11 mouse cellular contexts compared by ENCODE assay signal in genomic region chr4:110227621-110228031, GRCm38 (mm10).
DNase-seq lines count a peak whose midpoint lies in the region; ATAC-seq and TF ChIP-seq lines count a peak whose summit lies in the region.
"Had no signal": no experiment of that assay in that cellular context is flagged by ENCODE, and none has a peak within 500 bp of the region (broad histone marks: within the 10 kb centered on the region; RNA-seq: fewer than 3 reads in every experiment).

No protein-coding gene starts in this region.

- WGBS in lung, embryonic 14.5 days: 27% methylated on average over 8 of the region's 8 CpGs
- WGBS in lung, adult 2 months: 26% methylated on average over 8 of the region's 8 CpGs
- 60% methylated on average over 8 of the region's 8 CpGs for WGBS in neural tube, embryonic 13.5 days
- 61% methylated on average over 8 of the region's 8 CpGs for WGBS in midbrain, postnatal 0 days
- WGBS in kidney, adult 2 months: 56% methylated on average over 8 of the region's 8 CpGs

- no peak overlapping the region for H3K27ac ChIP-seq in lung, embryonic 14.5 days (ENCODE audit: low read depth)
- peak overlapping the region; percentile 75 for H3K27ac ChIP-seq in neural tube, embryonic 13.5 days (replicated peaks)
- no peak overlapping the region for H3K27ac ChIP-seq in midbrain, postnatal 0 days (ENCODE audit: low read depth, low read length)
- H3K27ac ChIP-seq in kidney, adult 2 months (ENCODE audit: insufficient read depth, low read depth, low read length): no peak overlapping the region
- H3K27ac ChIP-seq: embryonic facial prominence, embryonic 15.5 days; limb, embryonic 15.5 days had no signal

- no peaks in the 10 kb centered on the region for H3K9me3 ChIP-seq in erythroblast, embryonic 14.5 days (ENCODE audit: control insufficient read depth, low read length)
- H3K9me3 ChIP-seq in lung, embryonic 14.5 days (ENCODE audit: low read depth, low read length): no peaks in the 10 kb centered on the region
- no peaks in the 10 kb centered on the region for H3K9me3 ChIP-seq in neural tube, embryonic 13.5 days
- H3K9me3 ChIP-seq in midbrain, postnatal 0 days (ENCODE audit: low read length): no peaks in the 10 kb centered on the region
- H3K9me3 ChIP-seq: embryonic facial prominence, embryonic 15.5 days; limb, embryonic 15.5 days had no signal

- no peak for ATAC-seq in erythroblast, adult 5-6 weeks (replicated peaks; ENCODE audit: low FRiP score, poor library complexity, severe bottlenecking)
- ATAC-seq in lung, embryonic 14.5 days (ENCODE audit: insufficient read depth): peak; percentile 49; the same call in 1 of the 2 replicates
- no peak for ATAC-seq in neural tube, embryonic 13.5 days (ENCODE audit: low read depth)
- no peak for ATAC-seq in midbrain, postnatal 0 days (ENCODE audit: low FRiP score)
- ATAC-seq: Patski had no signal

- no peak overlapping the region for H3K9ac ChIP-seq in lung, embryonic 14.5 days
- H3K9ac ChIP-seq in neural tube, embryonic 13.5 days: no peak overlapping the region
- H3K9ac ChIP-seq in midbrain, postnatal 0 days (replicated peaks; ENCODE audit: low read length, poor library complexity, severe bottlenecking): no peak overlapping the region
- H3K9ac ChIP-seq: embryonic facial prominence, embryonic 15.5 days; limb, embryonic 15.5 days had no signal

- 0 out of 2 replicates have a peak, but pooled peaks cover 3% of the 10 kb centered on the region for H3K27me3 ChIP-seq in erythroblast, embryonic 14.5 days (ENCODE audit: control insufficient read depth)
- no peaks in the 10 kb centered on the region for H3K27me3 ChIP-seq in lung, embryonic 14.5 days (ENCODE audit: insufficient read depth, low read length)
- H3K27me3 ChIP-seq in neural tube, embryonic 13.5 days: no peaks in the 10 kb centered on the region
- no peaks in the 10 kb centered on the region for H3K27me3 ChIP-seq in midbrain, postnatal 0 days (ENCODE audit: insufficient read depth, low read length)
- no peaks in the 10 kb centered on the region for H3K27me3 ChIP-seq in kidney, adult 2 months (replicated peaks; ENCODE audit: control insufficient read depth, insufficient read depth, low read length)
- H3K27me3 ChIP-seq: embryonic facial prominence, embryonic 15.5 days; limb, embryonic 15.5 days; Patski had no signal

- no peak for TF ChIP-seq POLR2A in lung, adult 2 months (IDR thresholded peaks at IDR 0.05; ENCODE audit: borderline replicate concordance, extremely low read depth, low read depth, low read length)
- TF ChIP-seq POLR2A in kidney, adult 2 months (IDR thresholded peaks at IDR 0.05; ENCODE audit: low read depth, low read length): no peak

- no peak for TF ChIP-seq CTCF in lung, embryonic 14.5 days (IDR thresholded peaks at IDR 0.05; ENCODE audit: low read depth)
- no peak for TF ChIP-seq CTCF in lung, adult 2 months (IDR thresholded peaks at IDR 0.05; ENCODE audit: insufficient read depth, low read length)
- TF ChIP-seq CTCF in midbrain, postnatal 0 days (IDR thresholded peaks at IDR 0.05): no peak
- TF ChIP-seq CTCF in kidney, adult 2 months (conservative IDR thresholded peaks at IDR 0.05; ENCODE audit: insufficient read depth, insufficient read length, low read depth, low read length): no peak

- peak; percentile 39 for DNase-seq in lung, embryonic 14.5 days
- no peak for DNase-seq in lung, adult 2 months
- DNase-seq in layer of hippocampus, postnatal 14 days (ENCODE audit: low spot score in 2 of 2): peak; percentile 52 to 77
- DNase-seq in midbrain, postnatal 0 days (ENCODE audit: low spot score): no peak
- no peak for DNase-seq in kidney, adult 2 months

- no peaks in the 10 kb centered on the region for H3K36me3 ChIP-seq in erythroblast, embryonic 14.5 days (ENCODE audit: control insufficient read depth)
- no peaks in the 10 kb centered on the region for H3K36me3 ChIP-seq in lung, embryonic 14.5 days (ENCODE audit: insufficient read depth)
- H3K36me3 ChIP-seq in neural tube, embryonic 13.5 days: peaks cover 55% of the 10 kb centered on the region
- H3K36me3 ChIP-seq in midbrain, postnatal 0 days (ENCODE audit: insufficient read depth, low read length): peaks cover 4% of the 10 kb centered on the region; the same call in 1 of the 2 replicates
- H3K36me3 ChIP-seq in kidney, adult 2 months (ENCODE audit: control insufficient read depth, insufficient read depth, low read length): no peaks in the 10 kb centered on the region
- H3K36me3 ChIP-seq: embryonic facial prominence, embryonic 15.5 days; limb, embryonic 15.5 days had no signal

- H3K4me1 ChIP-seq in erythroblast, embryonic 14.5 days (ENCODE audit: control insufficient read depth): peaks cover 48% of the 10 kb centered on the region
- H3K4me1 ChIP-seq in lung, embryonic 14.5 days (ENCODE audit: insufficient read depth): no peaks in the 10 kb centered on the region
- H3K4me1 ChIP-seq in lung, adult 2 months (ENCODE audit: control insufficient read depth, insufficient read depth, low read length): no peaks in the 10 kb centered on the region
- peaks cover 46% of the 10 kb centered on the region for H3K4me1 ChIP-seq in neural tube, embryonic 13.5 days (replicated peaks)
- H3K4me1 ChIP-seq in midbrain, postnatal 0 days (ENCODE audit: insufficient read depth, low read length): no peaks in the 10 kb centered on the region; the same call in 1 of the 2 replicates
- H3K4me1 ChIP-seq in kidney, adult 2 months (ENCODE audit: control insufficient read depth, insufficient read depth, low read length): no peaks in the 10 kb centered on the region
- H3K4me1 ChIP-seq: embryonic facial prominence, embryonic 15.5 days; limb, embryonic 15.5 days had no signal

- peak overlapping the region; percentile 63 for H3K4me3 ChIP-seq in erythroblast, embryonic 14.5 days (replicated peaks)
- H3K4me3 ChIP-seq in lung, embryonic 14.5 days (ENCODE audit: low read depth, low read length): no peak overlapping the region
- no peak overlapping the region for H3K4me3 ChIP-seq in lung, adult 2 months (replicated peaks; ENCODE audit: extremely low read depth, low read depth, low read length)
- H3K4me3 ChIP-seq in neural tube, embryonic 13.5 days: no peak overlapping the region
- no peak overlapping the region for H3K4me3 ChIP-seq in midbrain, postnatal 0 days (ENCODE audit: low read depth, low read length)
- no peak overlapping the region for H3K4me3 ChIP-seq in kidney, adult 2 months (ENCODE audit: insufficient read depth, low read depth, low read length)
- H3K4me3 ChIP-seq: embryonic facial prominence, embryonic 15.5 days; limb, embryonic 15.5 days had no signal

- no peak overlapping the region for H3K4me2 ChIP-seq in lung, embryonic 14.5 days
- no peak overlapping the region for H3K4me2 ChIP-seq in neural tube, embryonic 13.5 days
- H3K4me2 ChIP-seq in midbrain, postnatal 0 days (ENCODE audit: low read depth, low read length, poor library complexity, severe bottlenecking): no peak overlapping the region
- H3K4me2 ChIP-seq: embryonic facial prominence, embryonic 15.5 days; limb, embryonic 15.5 days had no signal

Comparison
In these comparisons a context has a peak if more than half of its experiments do, and no peak if none do; other contexts are left out.
1. DNase-seq: peak in lung, embryonic 14.5 days (single experiment) and layer of hippocampus, postnatal 14 days (2 of 2); none in lung, adult 2 months (single experiment), midbrain, postnatal 0 days (single experiment) and kidney, adult 2 months (single experiment).